Mouse (Mus musculus) intestine, embryonic 16.5 days (tissue): ENCODE measurements at regions not wholly inside any gene's neighbourhood (a gene's known extent, or its start where the extent isn't known, plus 50 kb on each side); places are given as distances from the start of the nearest gene placed in this dataset.

Experiments
- ATAC-seq: fragments of 200-750 bp; cut with Nextera tagmentation; 2 replicates; pipeline ENCODE4 v1.8.0; 2017; ENCODE audit warnings: moderate TSS enrichment, moderate library complexity
- H3K27ac ChIP-seq: fragments of 300-500 bp; sonication (generic); 2 replicates; pipeline ENCODE4 v1.5.1; 2014; ENCODE audit warnings: mild to moderate bottlenecking, low read length
- H3K27me3 ChIP-seq: fragments of 300-500 bp; sonication (generic); replicated peaks from 2 replicates; pipeline ENCODE4 v1.6.1; 2014; ENCODE audit warnings: low read length, control low read depth, mixed read lengths; ENCODE audit not compliant: control insufficient read depth, insufficient read depth
- H3K36me3 ChIP-seq: fragments of 300-500 bp; sonication (generic); 2 replicates; pipeline ENCODE4 v1.6.1; 2014; ENCODE audit warnings: low read length, control low read depth; ENCODE audit not compliant: control insufficient read depth, insufficient read depth
- H3K4me1 ChIP-seq: fragments of 300-500 bp; sonication (generic); 2 replicates; pipeline ENCODE4 v1.6.1; 2014; ENCODE audit warnings: low read length, control low read depth, mixed read lengths; ENCODE audit not compliant: control insufficient read depth, insufficient read depth
- H3K4me2 ChIP-seq: fragments of 300-500 bp; sonication (generic); 2 replicates; pipeline ENCODE4 v1.6.1; 2014; ENCODE audit warnings: low read depth, low read length, control low read depth
- H3K4me3 ChIP-seq: fragments of 300-500 bp; sonication (generic); 2 replicates; pipeline ENCODE4 v1.5.1; 2014; ENCODE audit warnings: mild to moderate bottlenecking, low read length
- H3K9ac ChIP-seq: fragments of 300-500 bp; sonication (generic); 2 replicates; pipeline ENCODE4 v1.6.1; 2014; ENCODE audit warnings: low read depth, low read length
- H3K9me3 ChIP-seq: fragments of 300-500 bp; sonication (generic); 2 replicates; pipeline ENCODE4 v1.6.1; 2016; ENCODE audit warnings: low read length, control low read depth; ENCODE audit not compliant: control insufficient read depth
- whole genome bisulfite sequencing: fragments of 180-500 bp; shearing (Covaris S2); extraction: QIAGEN DNeasy Blood & Tissue Kit; methylation state at CpG from one replicate; pipeline ENCODE4 v1.1.7; 2014; 5-methylcytosine and 5-hydroxymethylcytosine counted together

GRCm38 (mm10) chr17:79282771-79283170 is 72.1 kb downstream of the Cdc42ep3 start:
- Histone ChIP-seq H3K4me3 (no peak overlapping the region), H3K27me3 (no peaks in the 10 kb centered on the region), H3K9me3 (no peaks in the 10 kb centered on the region), H3K4me2 (no peak overlapping the region), H3K27ac (no peak overlapping the region), H3K9ac (no peak overlapping the region), H3K36me3 (no peaks in the 10 kb centered on the region), H3K4me1 (no peaks in the 10 kb centered on the region)
- no peak for ATAC-seq
- WGBS = 67% methylated on average over 2 of the region's 2 CpGs

DNA sequence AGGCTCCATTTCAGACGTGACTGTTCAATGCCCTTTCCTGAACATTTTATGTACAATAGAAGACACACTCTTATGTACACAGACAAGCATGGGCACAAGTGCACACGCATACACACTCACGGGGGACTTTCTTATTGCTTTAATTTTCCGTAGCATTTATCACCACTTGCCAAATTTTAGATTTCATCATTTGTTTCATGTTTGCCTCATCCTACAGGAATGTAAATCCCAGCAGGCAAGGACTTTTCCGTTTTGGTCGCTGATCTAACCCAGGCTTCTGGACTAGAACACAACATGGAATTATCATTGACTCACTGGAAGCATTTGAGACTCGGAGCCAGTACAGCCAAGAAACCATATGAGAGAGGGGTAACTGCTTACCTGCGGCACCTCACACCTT is 81.3 kb downstream of the Cdc42ep3 start:
- H3K27me3 ChIP-seq = no peaks in the 10 kb centered on the region
- WGBS = 65% methylated on average over 8 of the region's 8 CpGs
- no peaks in the 10 kb centered on the region for H3K9me3 ChIP-seq
- no peak overlapping the region for H3K27ac ChIP-seq
- no peaks in the 10 kb centered on the region for H3K4me1 ChIP-seq
- no peak overlapping the region for H3K4me3 ChIP-seq
- no peak overlapping the region for H3K4me2 ChIP-seq
- no peak overlapping the region for H3K9ac ChIP-seq
- no peak for ATAC-seq
- H3K36me3 ChIP-seq = no peaks in the 10 kb centered on the region

GRCm38 (mm10) chr17:79259691-79260090 is 95.2 kb downstream of the Cdc42ep3 start:
- ATAC-seq = no peak
- H3K36me3 ChIP-seq = no peaks in the 10 kb centered on the region
- 35% methylated on average over 5 of the region's 5 CpGs for WGBS
- H3K4me1 ChIP-seq = no peaks in the 10 kb centered on the region
- H3K27ac ChIP-seq = no peak overlapping the region
- no peaks in the 10 kb centered on the region for H3K27me3 ChIP-seq
- H3K9ac ChIP-seq = no peak overlapping the region
- H3K4me2 ChIP-seq = no peak overlapping the region
- H3K9me3 ChIP-seq = no peaks in the 10 kb centered on the region
- H3K4me3 ChIP-seq = no peak overlapping the region

GRCm38 (mm10) chr17:79246962-79247902 is 107.7 kb downstream of the Cdc42ep3 start:
- ATAC-seq = no peak
- Histone ChIP-seq H3K9me3 (no peaks in the 10 kb centered on the region), H3K4me1 (no peaks in the 10 kb centered on the region), H3K4me3 (no peak overlapping the region), H3K4me2 (no peak overlapping the region), H3K27ac (no peak overlapping the region), H3K27me3 (no peaks in the 10 kb centered on the region), H3K9ac (no peak overlapping the region), H3K36me3 (no peaks in the 10 kb centered on the region)
- 80% methylated on average over 9 of the region's 9 CpGs for WGBS

GRCm38 (mm10) chr17:79244121-79244520 is 110.8 kb downstream of the Cdc42ep3 start:
- 79% methylated on average over 11 of the region's 11 CpGs for WGBS
- H3K4me1 ChIP-seq = no peaks in the 10 kb centered on the region
- ATAC-seq = no peak
- H3K4me2 ChIP-seq = no peak overlapping the region
- no peak overlapping the region for H3K9ac ChIP-seq
- no peaks in the 10 kb centered on the region for H3K9me3 ChIP-seq
- H3K4me3 ChIP-seq = no peak overlapping the region
- no peaks in the 10 kb centered on the region for H3K27me3 ChIP-seq
- H3K36me3 ChIP-seq = no peaks in the 10 kb centered on the region
- no peak overlapping the region for H3K27ac ChIP-seq

- no peak for ATAC-seq
- Histone ChIP-seq H3K27me3 (no peaks in the 10 kb centered on the region), H3K9me3 (no peaks in the 10 kb centered on the region), H3K9ac (no peak overlapping the region), H3K4me3 (no peak overlapping the region), H3K4me1 (no peaks in the 10 kb centered on the region), H3K4me2 (no peak overlapping the region), H3K27ac (no peak overlapping the region), H3K36me3 (no peaks in the 10 kb centered on the region)
- 81% methylated on average over 2 of the region's 2 CpGs for WGBS
These were observed 111.5 kb downstream of the Cdc42ep3 start for GRCm38 (mm10) chr17:79243426-79243825.

- Histone ChIP-seq H3K4me2 (no peak overlapping the region), H3K4me3 (no peak overlapping the region), H3K27ac (no peak overlapping the region), H3K9me3 (no peaks in the 10 kb centered on the region), H3K27me3 (no peaks in the 10 kb centered on the region), H3K9ac (no peak overlapping the region), H3K36me3 (no peaks in the 10 kb centered on the region), H3K4me1 (no peaks in the 10 kb centered on the region)
- 81% methylated on average over 3 of the region's 3 CpGs for WGBS
- no peak for ATAC-seq
These were observed 113.4 kb downstream of the Cdc42ep3 start for GRCm38 (mm10) chr17:79241489-79241888.

- H3K9me3 ChIP-seq = no peaks in the 10 kb centered on the region
- no peaks in the 10 kb centered on the region for H3K36me3 ChIP-seq
- no peak overlapping the region for H3K9ac ChIP-seq
- no peak for ATAC-seq
- no peaks in the 10 kb centered on the region for H3K4me1 ChIP-seq
- no peaks in the 10 kb centered on the region for H3K27me3 ChIP-seq
- H3K27ac ChIP-seq = no peak overlapping the region
- H3K4me3 ChIP-seq = no peak overlapping the region
- 67% methylated on average over 3 of the region's 3 CpGs for WGBS
- H3K4me2 ChIP-seq = no peak overlapping the region
These were observed 118.6 kb downstream of the Cdc42ep3 start for GRCm38 (mm10) chr17:79236244-79236781.

GRCm38 (mm10) chr17:79230653-79231489 is 124.0 kb downstream of the Cdc42ep3 start:
- H3K4me3 ChIP-seq = no peak overlapping the region
- H3K27me3 ChIP-seq = no peaks in the 10 kb centered on the region
- WGBS = 66% methylated on average over 25 of the region's 25 CpGs
- no peak overlapping the region for H3K9ac ChIP-seq
- no peak for ATAC-seq
- H3K9me3 ChIP-seq = no peaks in the 10 kb centered on the region
- no peak overlapping the region for H3K4me2 ChIP-seq
- H3K27ac ChIP-seq = no peak overlapping the region
- no peaks in the 10 kb centered on the region for H3K36me3 ChIP-seq
- H3K4me1 ChIP-seq = no peaks in the 10 kb centered on the region
